Comparison of ENCODE assay signal across 8 mouse cellular contexts in the genomic region with DNA sequence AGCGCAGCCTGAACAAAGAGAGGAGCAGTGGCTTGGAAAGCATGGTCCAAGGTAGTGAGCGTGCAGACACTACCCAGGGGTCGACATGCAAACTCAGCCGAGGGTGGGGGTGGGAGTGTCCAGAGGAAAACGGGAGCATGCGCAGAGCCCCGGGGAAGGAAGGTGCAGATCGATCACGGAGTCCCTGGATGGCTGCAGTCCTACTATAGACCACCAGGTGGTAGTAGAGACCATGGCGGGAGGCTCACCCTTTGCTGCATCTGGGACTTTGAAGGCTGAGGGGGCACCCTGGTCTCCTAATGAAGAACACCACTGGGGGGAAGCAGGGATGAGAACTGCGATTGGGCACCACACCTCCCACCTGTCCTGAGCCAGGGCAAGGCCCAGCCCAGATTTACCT. TPM values are rescaled to one million over a fixed set of nuclear protein-coding genes. Genes with fewer than 3 reads are reported as not detected.
A peak's percentile ranks its signal among the peaks of the same experiment; 100 is the strongest.
DNase-seq lines count a peak whose midpoint lies in the region; ATAC-seq lines count a peak whose summit lies in the region.

No protein-coding gene starts in this region.

- H3K27ac ChIP-seq in forebrain, embryonic 11.5 days (ENCODE audit: low read depth, low read length) = no peak overlapping the region

- no peaks in the 10 kb centered on the region for H3K27me3 ChIP-seq in forebrain, embryonic 11.5 days (ENCODE audit: control insufficient read depth, insufficient read depth, low read length)

- 3% methylated on average over 11 of the region's 11 CpGs for WGBS in forebrain, embryonic 11.5 days

- peaks cover 17% of the 10 kb centered on the region for H3K4me1 ChIP-seq in forebrain, embryonic 11.5 days (replicated peaks; ENCODE audit: control insufficient read depth, insufficient read depth, low read length)

- peak overlapping the region; percentile 14 for H3K4me3 ChIP-seq in forebrain, embryonic 11.5 days (ENCODE audit: low read depth, low read length)

- no peaks in the 10 kb centered on the region for H3K36me3 ChIP-seq in forebrain, embryonic 11.5 days (ENCODE audit: control insufficient read depth, insufficient read depth, low read length)

- ATAC-seq in forebrain, embryonic 11.5 days (replicated peaks; ENCODE audit: low FRiP score) = peak; percentile 19; the same call in 1 of the 2 replicates

- peak; percentile 72 for DNase-seq in Muller cell, postnatal 12 days (ENCODE audit: inconsistent ontology term)
- DNase-seq in c-Kit-positive CD71-positive TER-119-positive erythroid progenitor cells, embryonic 14.5 days (ENCODE audit: low spot score) = peak; percentile 65
- peak; percentile 91 for DNase-seq in forebrain, embryonic 11.5 days (ENCODE audit: low spot score)
- peak; percentile 87 for DNase-seq in heart, postnatal 4 days
- peak; percentile 78 to 84 for DNase-seq in layer of hippocampus, postnatal 36 days
- peak; percentile 67 to 84 for DNase-seq in lung, postnatal 4 days
- DNase-seq in right cerebral cortex, postnatal 10 days (ENCODE audit: low spot score in 2 of 2) = peak; percentile 79 to 88
- peak; percentile 67 for DNase-seq in yolk sac, embryonic 10.5 days (ENCODE audit: low spot score)

- peak overlapping the region; percentile 41 for H3K4me2 ChIP-seq in forebrain, embryonic 11.5 days (ENCODE audit: low read depth, low read length, severe bottlenecking)

- peak overlapping the region; percentile 45 for H3K9ac ChIP-seq in forebrain, embryonic 11.5 days (ENCODE audit: low read length)

- no peaks in the 10 kb centered on the region for H3K9me3 ChIP-seq in forebrain, embryonic 11.5 days (ENCODE audit: control insufficient read depth, low read length)

RNA-seq across cellular contexts. Expression of a gene that starts 2.6 kb away (rescaled TPM):
- 17.1 and 20.7 TPM in 2 replicates for polyA plus RNA-seq in forebrain, embryonic 11.5 days (2014; fragmentation: Nextera tagmentation; extraction: Ambion mirVana)
- 1 to 10 TPM; 3.1 to 3.7 TPM for total RNA-seq in heart, postnatal 4 days (2021)
- under 1 TPM; 0.56 to 0.62 TPM for total RNA-seq in layer of hippocampus, postnatal 36 days (2021)

RNA-seq across cellular contexts. Expression of a gene that starts 9.3 kb away (rescaled TPM):
- polyA plus RNA-seq in forebrain, embryonic 11.5 days (2014; fragmentation: Nextera tagmentation; extraction: Ambion mirVana) = 27.9 and 28.4 TPM in 2 replicates
- total RNA-seq in heart, postnatal 4 days (2021) = 10 to 100 TPM; 93.6 to 95.2 TPM
- 100 to 1,000 TPM; 108 to 123 TPM for total RNA-seq in layer of hippocampus, postnatal 36 days (2021)

RNA-seq across cellular contexts. Expression of a gene that starts 17.7 kb away (rescaled TPM):
- polyA plus RNA-seq in forebrain, embryonic 11.5 days (2014; fragmentation: Nextera tagmentation; extraction: Ambion mirVana) = 6.6 and 7.7 TPM in 2 replicates
- total RNA-seq in heart, postnatal 4 days (2021) = under 1 TPM in 1 of 2 experiments, not detected in 1; 0.26 TPM
- 10 to 100 TPM; 67.0 to 69.9 TPM for total RNA-seq in layer of hippocampus, postnatal 36 days (2021)

RNA-seq across cellular contexts. Expression of a gene that starts 21.3 kb away (rescaled TPM):
- 0.13 TPM in 1 of 2 replicates, not detected in the other for polyA plus RNA-seq in forebrain, embryonic 11.5 days (2014; fragmentation: Nextera tagmentation; extraction: Ambion mirVana)
- total RNA-seq in heart, postnatal 4 days (2021) = under 1 TPM; 0.14 to 0.23 TPM
- under 1 TPM in 1 of 2 experiments, not detected in 1; 0.43 TPM for total RNA-seq in layer of hippocampus, postnatal 36 days (2021)

RNA-seq across cellular contexts. Expression of a gene that starts 24.6 kb away (rescaled TPM):
- polyA plus RNA-seq in forebrain, embryonic 11.5 days (2014; fragmentation: Nextera tagmentation; extraction: Ambion mirVana) = 0.08 and 0.15 TPM in 2 replicates
- under 1 TPM; 0.21 to 0.72 TPM for total RNA-seq in heart, postnatal 4 days (2021)
- not detected for total RNA-seq in layer of hippocampus, postnatal 36 days (2021)

Comparison
In these comparisons a context has a peak if more than half of its experiments do, and no peak if none do; other contexts are left out.
1. RNA of a gene that starts 17.7 kb away (total RNA-seq): 67.0 to 69.9 TPM in layer of hippocampus, postnatal 36 days; 0.26 TPM in heart, postnatal 4 days; every median in the first group is over 10 times any median in the second.
2. Peak in every context shown above with its lines, with median percentiles within 50 percentile points of each other: DNase-seq.